Mouse (Mus musculus): ENCODE measurements around the gene Scp2d1. TPM values are rescaled to one million over a fixed set of nuclear protein-coding genes. Genes with fewer than 3 reads are reported as not detected.
A peak's percentile ranks its signal among the peaks of the same experiment; 100 is the strongest.
"Not testable (repeated sequence)": the region's sequence is repeated elsewhere in the genome, so short reads cannot be mapped to it uniquely, and the experiment has no call there.

Scp2d1 gene
- not detected for total RNA-seq (2021)
- long read RNA-seq, experiment 1: 0 reads
- long read RNA-seq, experiment 2: 0 reads

GRCm38 (mm10) chr2:144823356-144823755 is at the start of gene Scp2d1:
Gene Scp2d1, plus strand, starts transcription at chr2:144823656.
- DNase-seq: not testable (repeated sequence)

GRCm38 (mm10) chr2:144774636-144775160 is 48.8 kb upstream of the Scp2d1 start:
- DNase-seq: no peak

GRCm38 (mm10) chr2:144775626-144776025 is 47.8 kb upstream of the Scp2d1 start:
- no peak for DNase-seq

- no peak for DNase-seq
Observed at GRCm38 (mm10) chr2:144779263-144779662, 44.2 kb upstream of the Scp2d1 start.

GRCm38 (mm10) chr2:144780731-144781130 is 42.7 kb upstream of the Scp2d1 start:
- DNase-seq: no peak

GRCm38 (mm10) chr2:144781871-144782270 is 41.6 kb upstream of the Scp2d1 start:
- no peak for DNase-seq

GRCm38 (mm10) chr2:144782481-144782880 is 41.0 kb upstream of the Scp2d1 start:
- DNase-seq: no peak

- no peak for DNase-seq
Observed at GRCm38 (mm10) chr2:144783190-144783589, 40.3 kb upstream of the Scp2d1 start.

- DNase-seq: no peak
Observed at GRCm38 (mm10) chr2:144783831-144784230, 39.6 kb upstream of the Scp2d1 start.

- no peak for DNase-seq
Observed at GRCm38 (mm10) chr2:144791671-144792294, 31.7 kb upstream of the Scp2d1 start.

- no peak for DNase-seq
Observed at GRCm38 (mm10) chr2:144797515-144797914, 25.9 kb upstream of the Scp2d1 start.

- no peak for DNase-seq
Observed at GRCm38 (mm10) chr2:144807766-144808754, 15.4 kb upstream of the Scp2d1 start.

- no peak for DNase-seq
Observed at GRCm38 (mm10) chr2:144828457-144828985, 5.1 kb downstream of the Scp2d1 start.

- no peak for DNase-seq
Observed at GRCm38 (mm10) chr2:144836667-144837311, 13.3 kb downstream of the Scp2d1 start.

- no peak for DNase-seq
Observed at GRCm38 (mm10) chr2:144837312-144837679, 13.8 kb downstream of the Scp2d1 start.

GRCm38 (mm10) chr2:144868827-144869226 is 45.4 kb downstream of the Scp2d1 start:
- DNase-seq: peak; percentile 6

Other genes with a start within 250 kb of the Scp2d1 start
- gene Smim26, start 229.6 kb upstream of the Scp2d1 start, total RNA-seq (2021): 10 to 100 TPM; 45.4 to 49.9 TPM
- 10 to 100 TPM; 14.2 to 15.8 TPM for gene Dtd1, start 223.8 kb upstream of the Scp2d1 start, total RNA-seq (2021)